Mouse (Mus musculus) midbrain, embryonic 14.5 days (tissue): ENCODE data around the gene Rab3ip. TPM values are rescaled to one million over a fixed set of nuclear protein-coding genes. Genes with fewer than 3 reads are reported as not detected.

ENCODE experiments used
- ATAC-seq: fragments of 200-750 bp; cut with Nextera tagmentation; 2 replicates; pipeline ENCODE4 v1.8.0; 2017; ENCODE audit warnings: moderate number of reproducible peaks, moderate library complexity; ENCODE audit not compliant: low FRiP score, low TSS enrichment
- DNase-seq: peaks from one replicate; pipeline ENCODE4 v3.0.0-alpha.2; 2015
- H3K27ac ChIP-seq: fragments of 300-500 bp; sonication (generic); replicated peaks from 2 replicates; pipeline ENCODE4 v1.5.1; 2014; ENCODE audit warnings: mild to moderate bottlenecking, low read depth, low read length, moderate library complexity
- H3K27me3 ChIP-seq: fragments of 300-500 bp; sonication (generic); 2 replicates; pipeline ENCODE4 v1.6.1; 2014; ENCODE audit warnings: low read length, control low read depth, mixed read lengths; ENCODE audit not compliant: control insufficient read depth, insufficient read depth
- H3K36me3 ChIP-seq: fragments of 300-500 bp; sonication (generic); 2 replicates; pipeline ENCODE4 v1.6.1; 2014; ENCODE audit warnings: low read length, control low read depth; ENCODE audit not compliant: control insufficient read depth, insufficient read depth
- H3K4me1 ChIP-seq: fragments of 300-500 bp; sonication (generic); 2 replicates; pipeline ENCODE4 v1.6.1; 2014; ENCODE audit warnings: mild to moderate bottlenecking, antibody characterized with exemption, low read length, control low read depth; ENCODE audit not compliant: control insufficient read depth, insufficient read depth
- H3K4me2 ChIP-seq: fragments of 300-500 bp; sonication (generic); 2 replicates; pipeline ENCODE4 v1.6.1; 2014; ENCODE audit warnings: mild to moderate bottlenecking, low read length, moderate library complexity
- H3K4me3 ChIP-seq: fragments of 300-500 bp; sonication (generic); replicated peaks from 2 replicates; pipeline ENCODE4 v1.5.1; 2014; ENCODE audit warnings: low read depth, low read length
- H3K9ac ChIP-seq: fragments of 300-500 bp; sonication (generic); replicated peaks from 2 replicates; pipeline ENCODE4 v1.6.1; 2014; ENCODE audit warnings: mild to moderate bottlenecking, low read length, moderate library complexity
- H3K9me3 ChIP-seq: fragments of 300-500 bp; sonication (generic); 2 replicates; pipeline ENCODE4 v1.6.1; 2016; ENCODE audit warnings: low read length, control low read depth, mixed read lengths; ENCODE audit not compliant: control insufficient read depth
- WGBS: fragments of 180-500 bp; shearing (Covaris S2); extraction: QIAGEN DNeasy Blood & Tissue Kit; methylation state at CpG from one replicate; pipeline ENCODE4 v1.1.7; 2014; 5-methylcytosine and 5-hydroxymethylcytosine counted together
- polyA plus RNA-seq: library from polyadenylated mRNA; unstranded; fragments of >200 nt; fragmentation: Nextera tagmentation; extraction: Ambion mirVana; gene quantifications from 2 replicates; pipeline ENCODE4 v1.2.1, GENCODE M21; 2014

Gene Rab3ip
- polyA plus RNA-seq, 1 experiment from 2014 or later = 41.6 TPM

GRCm38 (mm10) chr10:116949111-116950008 lies 1.2 kb downstream of the Rab3ip start:
- Histone ChIP-seq H3K9me3 (no peaks in the 10 kb centered on the region), H3K4me3 (peak overlapping the region; percentile 79), H3K36me3 (no peaks in the 10 kb centered on the region), H3K27me3 (no peaks in the 10 kb centered on the region), H3K4me2 (peak overlapping the region; percentile 77), H3K9ac (peak overlapping the region; percentile 74), H3K4me1 (peaks cover 11% of the 10 kb centered on the region), H3K27ac (peak overlapping the region; percentile 88)
- WGBS = under 1% methylated on average over 44 of the region's 44 CpGs
- DNase-seq = peak; percentile 67
- ATAC-seq = peak; percentile 36

- no peak overlapping the region for H3K9ac ChIP-seq
- H3K9me3 ChIP-seq = no peaks in the 10 kb centered on the region
- no peak for DNase-seq
- ATAC-seq = no peak
- peaks cover 11% of the 10 kb centered on the region for H3K4me1 ChIP-seq
- no peaks in the 10 kb centered on the region for H3K27me3 ChIP-seq
- WGBS = 75% methylated on average over 9 of the region's 9 CpGs
- no peak overlapping the region for H3K4me3 ChIP-seq
- H3K36me3 ChIP-seq = no peaks in the 10 kb centered on the region
- H3K27ac ChIP-seq = no peak overlapping the region
- H3K4me2 ChIP-seq = peak overlapping the region; percentile 77
Measured at GRCm38 (mm10) chr10:116948414-116948813, 2.2 kb downstream of the Rab3ip start.

- Histone ChIP-seq H3K27me3 (no peaks in the 10 kb centered on the region), H3K4me2 (no peak overlapping the region), H3K4me3 (no peak overlapping the region), H3K4me1 (peaks cover 11% of the 10 kb centered on the region), H3K9me3 (0 out of 2 replicates have a peak, but pooled peaks cover 3% of the 10 kb centered on the region), H3K27ac (no peak overlapping the region), H3K9ac (no peak overlapping the region), H3K36me3 (peaks cover 8% of the 10 kb centered on the region; the same call in 1 of the 2 replicates)
- ATAC-seq (no peak), DNase-seq (no peak)
- WGBS = 69% methylated on average over 10 of the region's 10 CpGs
Measured at GRCm38 (mm10) chr10:116944940-116945339, 5.6 kb downstream of the Rab3ip start.

- WGBS = 96% methylated on average over 3 of the region's 3 CpGs
- Histone ChIP-seq H3K4me3 (no peak overlapping the region), H3K27ac (no peak overlapping the region), H3K9me3 (0 out of 2 replicates have a peak, but pooled peaks cover 3% of the 10 kb centered on the region), H3K4me1 (peaks cover 8% of the 10 kb centered on the region), H3K9ac (no peak overlapping the region), H3K4me2 (no peak overlapping the region), H3K36me3 (peaks cover 9% of the 10 kb centered on the region), H3K27me3 (no peaks in the 10 kb centered on the region)
- ATAC-seq = no peak
- DNase-seq = no peak
Measured at GRCm38 (mm10) chr10:116944144-116944543, 6.4 kb downstream of the Rab3ip start.

GRCm38 (mm10) chr10:116943025-116943424 lies 7.5 kb downstream of the Rab3ip start:
- 96% methylated on average over 6 of the region's 6 CpGs for WGBS
- DNase-seq (peak; percentile 10), ATAC-seq (no peak)
- Histone ChIP-seq H3K4me3 (no peak overlapping the region), H3K27me3 (no peaks in the 10 kb centered on the region), H3K4me1 (no peaks in the 10 kb centered on the region), H3K4me2 (no peak overlapping the region), H3K9ac (no peak overlapping the region), H3K36me3 (peaks cover 20% of the 10 kb centered on the region), H3K9me3 (peaks cover 3% of the 10 kb centered on the region; the same call in 1 of the 2 replicates), H3K27ac (no peak overlapping the region)

GRCm38 (mm10) chr10:116935028-116935427 lies 15.5 kb downstream of the Rab3ip start:
- peaks cover 38% of the 10 kb centered on the region for H3K36me3 ChIP-seq
- no peaks in the 10 kb centered on the region for H3K4me1 ChIP-seq
- H3K27ac ChIP-seq = no peak overlapping the region
- H3K9me3 ChIP-seq = no peaks in the 10 kb centered on the region; the same call in 1 of the 2 replicates
- WGBS = 73% methylated on average over 12 of the region's 12 CpGs
- H3K4me3 ChIP-seq = no peak overlapping the region
- no peak overlapping the region for H3K9ac ChIP-seq
- no peaks in the 10 kb centered on the region for H3K27me3 ChIP-seq
- no peak overlapping the region for H3K4me2 ChIP-seq
- no peak for ATAC-seq
- DNase-seq = peak; percentile 9

GRCm38 (mm10) chr10:116933794-116934193 lies 16.8 kb downstream of the Rab3ip start:
- no peaks in the 10 kb centered on the region for H3K27me3 ChIP-seq
- WGBS = 95% methylated on average over 7 of the region's 7 CpGs

GRCm38 (mm10) chr10:116932418-116932817 lies 18.2 kb downstream of the Rab3ip start:
- Histone ChIP-seq H3K9ac (no peak overlapping the region), H3K9me3 (no peaks in the 10 kb centered on the region), H3K36me3 (peaks cover 25% of the 10 kb centered on the region), H3K4me3 (no peak overlapping the region), H3K4me2 (no peak overlapping the region), H3K27ac (no peak overlapping the region), H3K27me3 (no peaks in the 10 kb centered on the region), H3K4me1 (no peaks in the 10 kb centered on the region)
- no peak for DNase-seq
- WGBS = 83% methylated on average over 13 of the region's 13 CpGs
- ATAC-seq = no peak

More at GRCm38 (mm10) chr10:116933794-116934193, 16.8 kb downstream of the Rab3ip start:
- no peak for ATAC-seq
- no peak overlapping the region for H3K9ac ChIP-seq
- H3K4me3 ChIP-seq = no peak overlapping the region
- H3K36me3 ChIP-seq = peaks cover 34% of the 10 kb centered on the region
- H3K27ac ChIP-seq = no peak overlapping the region
- no peak overlapping the region for H3K4me2 ChIP-seq
- H3K9me3 ChIP-seq = no peaks in the 10 kb centered on the region; the same call in 1 of the 2 replicates
- H3K4me1 ChIP-seq = no peaks in the 10 kb centered on the region
- DNase-seq = no peak
